Mouse (Mus musculus): ENCODE measurements around the gene Rbbp4.

- TF ChIP-seq EP300 (IDR thresholded peaks at IDR 0.05; ENCODE audit: low read depth in 1 of 2, low read length in 2 of 2) = no peak
- no peak for TF ChIP-seq CTCF (IDR thresholded peaks at IDR 0.05 in 2 of 3, conservative IDR thresholded peaks at IDR 0.05 in 1 of 3; ENCODE audit: control insufficient read depth in 1 of 3, insufficient read depth in 1 of 3, low read depth in 2 of 3, low read length in 3 of 3, poor library complexity in 1 of 3, severe bottlenecking in 1 of 3)
- no peak for TF ChIP-seq MXI1 (IDR thresholded peaks at IDR 0.05; ENCODE audit: low read depth, low read length)
- TF ChIP-seq SIN3A (IDR thresholded peaks at IDR 0.05; ENCODE audit: low read length) = no peak
- no peak for TF ChIP-seq ZNF384 (IDR thresholded peaks at IDR 0.05; ENCODE audit: low read depth, low read length)
- TF ChIP-seq ZKSCAN1 (IDR thresholded peaks at IDR 0.05; ENCODE audit: low read depth, low read length) = no peak
- no peak for TF ChIP-seq CHD1 (IDR thresholded peaks at IDR 0.05; ENCODE audit: low read depth, low read length)
- no peak for TF ChIP-seq MYC (IDR thresholded peaks at IDR 0.05; ENCODE audit: low read depth, low read length)
- no peak for TF ChIP-seq GABPA (IDR thresholded peaks at IDR 0.05; ENCODE audit: low read depth, low read length)
- no peak for TF ChIP-seq POLR2A (IDR thresholded peaks at IDR 0.05; ENCODE audit: control insufficient read depth in 1 of 2, insufficient read depth in 1 of 2, low read depth in 1 of 2, low read length in 2 of 2, poor library complexity in 1 of 2)
- no peak for TF ChIP-seq USF2 (IDR thresholded peaks at IDR 0.05; ENCODE audit: borderline replicate concordance in 1 of 2, insufficient read depth in 1 of 2, low read depth in 1 of 2, low read length in 2 of 2)
- TF ChIP-seq SMC3 (IDR thresholded peaks at IDR 0.05; ENCODE audit: low read depth, low read length) = no peak
- TF ChIP-seq UBTF (IDR thresholded peaks at IDR 0.05; ENCODE audit: borderline replicate concordance, insufficient read depth, low read depth, low read length) = no peak
Measured at GRCm38 (mm10) chr4:129282786-129283185, 52.4 kb downstream of the Rbbp4 start.

Measured in MEL (cell line).